11 mouse cellular contexts compared by ENCODE assay signal in the genomic region with DNA sequence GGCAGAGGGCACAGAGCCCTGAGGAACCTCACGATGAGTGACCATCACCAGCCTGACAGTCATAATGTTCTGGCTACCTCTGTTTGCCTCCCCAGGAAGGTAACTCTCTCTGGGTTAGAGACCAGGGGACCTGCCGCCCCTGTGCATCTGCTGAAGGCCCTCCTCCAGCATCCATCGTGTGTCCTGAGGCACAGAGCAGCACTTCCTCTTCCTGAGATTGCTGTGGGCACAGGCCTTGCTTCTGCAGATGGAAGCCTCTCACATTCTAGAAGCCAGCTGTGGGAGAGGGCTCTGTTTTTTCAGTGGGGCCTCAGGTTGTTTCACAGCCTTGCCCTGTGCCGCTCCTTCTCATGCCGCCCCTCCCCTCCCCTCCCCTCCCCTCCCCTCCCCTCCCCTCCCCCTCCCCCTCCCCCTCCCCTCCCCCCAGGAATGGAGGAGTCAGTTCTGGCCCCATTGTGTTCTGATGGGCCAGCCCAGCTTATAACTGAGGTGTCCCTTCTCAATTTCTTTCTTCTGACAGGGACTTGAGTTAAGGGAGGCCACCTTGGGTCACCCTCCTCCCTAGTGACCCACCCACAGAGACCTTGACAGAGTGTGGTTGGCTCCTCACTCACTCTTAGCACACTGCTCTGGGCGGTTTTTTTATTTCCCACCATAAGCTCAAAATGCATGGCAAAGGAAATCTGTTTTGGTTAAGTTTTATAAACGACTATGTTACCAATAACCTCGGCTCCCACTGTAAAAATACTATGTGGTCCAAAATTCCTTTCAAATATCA.
DNase-seq lines count a peak whose midpoint lies in the region; ATAC-seq and TF ChIP-seq lines count a peak whose summit lies in the region.
"Had no signal": no experiment of that assay in that cellular context is flagged by ENCODE, and none has a peak within 500 bp of the region (broad histone marks: within the 10 kb centered on the region; RNA-seq: fewer than 3 reads in every experiment).

No protein-coding gene starts in this region.

- intact Hi-C loops in gastrocnemius, adult 2 months (cut with DNase I), result loop anchor here (5.0 kb wide), 1 partner anchor 84 kb away; no protein-coding TSS in a partner anchor
- intact Hi-C loops in left cerebral cortex, adult 2 months (cut with DNase I), result no loop called here

- 52% methylated on average over 6 of the region's 8 CpGs for WGBS in lung, embryonic 15.5 days

- no peak for DNase-seq in gastrocnemius, adult 2 months
- no peak for DNase-seq in gastrocnemius, adult 18-20 months (ENCODE audit: low spot score)
- no peak for DNase-seq in lung, postnatal 36 days
- DNase-seq in left cerebral cortex, adult 2 months (ENCODE audit: extremely low spot score in 1 of 2, low spot score in 2 of 2), result no peak
- no peak for DNase-seq in urinary bladder, postnatal 25 days (ENCODE audit: low spot score)
- DNase-seq: right cerebral cortex, adult 18-20 months; thymus, adult 2 months had no signal

- ATAC-seq in lung, embryonic 15.5 days (ENCODE audit: borderline replicate concordance, extremely low read depth, low FRiP score, low TSS enrichment), result 0 out of 2 replicates have a peak, but pooled peaks have one; percentile 19
- ATAC-seq in hematopoietic stem cell, adult 5-6 weeks (replicated peaks in 1 of 2; ENCODE audit: insufficient read depth in 1 of 2, low FRiP score in 2 of 2, low TSS enrichment in 1 of 2, low read depth in 1 of 2, poor library complexity in 2 of 2, severe bottlenecking in 2 of 2), result peak; percentile 66 to 68; a peak in 2 of 4 replicates
- ATAC-seq: forebrain, embryonic 15.5 days; midbrain, embryonic 15.5 days had no signal

- H3K4me1 ChIP-seq in lung, embryonic 15.5 days, result peaks cover 9% of the 10 kb centered on the region; the same call in 1 of the 2 replicates

- no peaks in the 10 kb centered on the region for H3K9me3 ChIP-seq in lung, embryonic 15.5 days
- H3K9me3 ChIP-seq: forebrain, embryonic 15.5 days; midbrain, embryonic 15.5 days had no signal

- no peak overlapping the region for H3K4me2 ChIP-seq in lung, embryonic 15.5 days
- H3K4me2 ChIP-seq: forebrain, embryonic 15.5 days; midbrain, embryonic 15.5 days had no signal

- H3K27me3 ChIP-seq in lung, embryonic 15.5 days, result no peaks in the 10 kb centered on the region
- H3K27me3 ChIP-seq: forebrain, embryonic 15.5 days; midbrain, embryonic 15.5 days had no signal

- peak overlapping the region; percentile 84 for H3K27ac ChIP-seq in gastrocnemius, adult 2 months
- H3K27ac ChIP-seq in lung, embryonic 15.5 days, result no peak overlapping the region
- H3K27ac ChIP-seq in left cerebral cortex, adult 2 months, result no peak overlapping the region
- H3K27ac ChIP-seq: forebrain, embryonic 15.5 days; midbrain, embryonic 15.5 days had no signal

- no peak overlapping the region for H3K4me3 ChIP-seq in gastrocnemius, adult 2 months
- H3K4me3 ChIP-seq in lung, embryonic 15.5 days, result no peak overlapping the region
- no peak overlapping the region for H3K4me3 ChIP-seq in left cerebral cortex, adult 2 months
- H3K4me3 ChIP-seq: forebrain, embryonic 15.5 days; midbrain, embryonic 15.5 days had no signal

- no peaks in the 10 kb centered on the region for H3K36me3 ChIP-seq in lung, embryonic 15.5 days
- H3K36me3 ChIP-seq: forebrain, embryonic 15.5 days; midbrain, embryonic 15.5 days had no signal

- no peak overlapping the region for H3K9ac ChIP-seq in lung, embryonic 15.5 days
- H3K9ac ChIP-seq: forebrain, embryonic 15.5 days; midbrain, embryonic 15.5 days had no signal

- TF ChIP-seq CTCF in gastrocnemius, adult 2 months (IDR thresholded peaks at IDR 0.05), result no peak
- no peak for TF ChIP-seq CTCF in left cerebral cortex, adult 2 months (IDR thresholded peaks at IDR 0.05)
